Mouse (Mus musculus): ENCODE data around the gene Vkorc1. TPM values are rescaled to one million over a fixed set of nuclear protein-coding genes. Genes with fewer than 3 reads are reported as not detected.
A peak's percentile ranks its signal among the peaks of the same experiment; 100 is the strongest.

Vkorc1 gene
- polyA plus RNA-seq, 1 experiment from 2014 or later = 261 TPM

GRCm38 (mm10) chr7:127922451-127923275 is 27.2 kb upstream of the Vkorc1 start:
- no peak overlapping the region for H3K4me3 ChIP-seq (ENCODE audit: low read length)
- peaks cover 5% of the 10 kb centered on the region; the same call in 1 of the 2 replicates for H3K36me3 ChIP-seq (ENCODE audit: control insufficient read depth, insufficient read depth, low read length)
- H3K4me2 ChIP-seq (ENCODE audit: low read depth, low read length) = no peak overlapping the region
- peaks cover 26% of the 10 kb centered on the region for H3K4me1 ChIP-seq (ENCODE audit: control insufficient read depth, insufficient read depth, low read length)
- H3K27ac ChIP-seq (ENCODE audit: low read length) = peak overlapping the region; percentile 75
- H3K9ac ChIP-seq (ENCODE audit: low read depth, low read length) = no peak overlapping the region
- 66% methylated on average over 6 of the region's 6 CpGs for WGBS
- ATAC-seq = no peak
- H3K27me3 ChIP-seq (replicated peaks; ENCODE audit: control insufficient read depth, insufficient read depth, low read length) = no peaks in the 10 kb centered on the region
- no peaks in the 10 kb centered on the region for H3K9me3 ChIP-seq (ENCODE audit: control insufficient read depth, low read length)

GRCm38 (mm10) chr7:127921516-127921915 is 26.1 kb upstream of the Vkorc1 start:
- Histone ChIP-seq H3K27ac (ENCODE audit: low read length) (no peak overlapping the region), H3K9ac (ENCODE audit: low read depth, low read length) (no peak overlapping the region), H3K4me2 (ENCODE audit: low read depth, low read length) (no peak overlapping the region), H3K27me3 (replicated peaks; ENCODE audit: control insufficient read depth, insufficient read depth, low read length) (no peaks in the 10 kb centered on the region), H3K4me1 (ENCODE audit: control insufficient read depth, insufficient read depth, low read length) (peaks cover 22% of the 10 kb centered on the region), H3K4me3 (ENCODE audit: low read length) (no peak overlapping the region), H3K9me3 (ENCODE audit: control insufficient read depth, low read length) (no peaks in the 10 kb centered on the region), H3K36me3 (ENCODE audit: control insufficient read depth, insufficient read depth, low read length) (peaks cover 3% of the 10 kb centered on the region; the same call in 1 of the 2 replicates)
- ATAC-seq = no peak
- 62% methylated on average over 8 of the region's 8 CpGs for WGBS

- peaks cover 14% of the 10 kb centered on the region for H3K4me1 ChIP-seq (ENCODE audit: control insufficient read depth, insufficient read depth, low read length)
- H3K27ac ChIP-seq (ENCODE audit: low read length) = no peak overlapping the region
- ATAC-seq = no peak
- no peak overlapping the region for H3K9ac ChIP-seq (ENCODE audit: low read depth, low read length)
- H3K27me3 ChIP-seq (replicated peaks; ENCODE audit: control insufficient read depth, insufficient read depth, low read length) = no peaks in the 10 kb centered on the region
- H3K9me3 ChIP-seq (ENCODE audit: control insufficient read depth, low read length) = no peaks in the 10 kb centered on the region
- no peak overlapping the region for H3K4me3 ChIP-seq (ENCODE audit: low read length)
- H3K4me2 ChIP-seq (ENCODE audit: low read depth, low read length) = no peak overlapping the region
- WGBS = 79% methylated on average over 7 of the region's 7 CpGs
- no peaks in the 10 kb centered on the region; the same call in 1 of the 2 replicates for H3K36me3 ChIP-seq (ENCODE audit: control insufficient read depth, insufficient read depth, low read length)
Observed at GRCm38 (mm10) chr7:127919290-127919689, 23.9 kb upstream of the Vkorc1 start.

- no peaks in the 10 kb centered on the region; the same call in 1 of the 2 replicates for H3K36me3 ChIP-seq (ENCODE audit: control insufficient read depth, insufficient read depth, low read length)
- ATAC-seq = no peak
- WGBS = 55% methylated on average over 3 of the region's 3 CpGs
Observed at GRCm38 (mm10) chr7:127918203-127918602, 22.8 kb upstream of the Vkorc1 start.

GRCm38 (mm10) chr7:127915293-127915692 is 19.9 kb upstream of the Vkorc1 start:
- Histone ChIP-seq H3K4me1 (ENCODE audit: control insufficient read depth, insufficient read depth, low read length) (peaks cover 5% of the 10 kb centered on the region), H3K9ac (ENCODE audit: low read depth, low read length) (no peak overlapping the region), H3K36me3 (ENCODE audit: control insufficient read depth, insufficient read depth, low read length) (no peaks in the 10 kb centered on the region; the same call in 1 of the 2 replicates), H3K4me3 (ENCODE audit: low read length) (no peak overlapping the region), H3K9me3 (ENCODE audit: control insufficient read depth, low read length) (no peaks in the 10 kb centered on the region), H3K27ac (ENCODE audit: low read length) (no peak overlapping the region), H3K27me3 (replicated peaks; ENCODE audit: control insufficient read depth, insufficient read depth, low read length) (no peaks in the 10 kb centered on the region), H3K4me2 (ENCODE audit: low read depth, low read length) (no peak overlapping the region)
- WGBS = 88% methylated on average over 12 of the region's 12 CpGs
- no peak for ATAC-seq

More at GRCm38 (mm10) chr7:127918203-127918602, 22.8 kb upstream of the Vkorc1 start:
- Histone ChIP-seq H3K4me1 (ENCODE audit: control insufficient read depth, insufficient read depth, low read length) (peaks cover 6% of the 10 kb centered on the region), H3K4me3 (ENCODE audit: low read length) (no peak overlapping the region), H3K9me3 (ENCODE audit: control insufficient read depth, low read length) (no peaks in the 10 kb centered on the region), H3K9ac (ENCODE audit: low read depth, low read length) (no peak overlapping the region), H3K27ac (ENCODE audit: low read length) (no peak overlapping the region), H3K4me2 (ENCODE audit: low read depth, low read length) (no peak overlapping the region), H3K27me3 (replicated peaks; ENCODE audit: control insufficient read depth, insufficient read depth, low read length) (no peaks in the 10 kb centered on the region)

GRCm38 (mm10) chr7:127912938-127913337 is 17.5 kb upstream of the Vkorc1 start:
- Histone ChIP-seq H3K36me3 (ENCODE audit: control insufficient read depth, insufficient read depth, low read length) (peaks cover 11% of the 10 kb centered on the region), H3K4me2 (ENCODE audit: low read depth, low read length) (peak overlapping the region; percentile 51), H3K9me3 (ENCODE audit: control insufficient read depth, low read length) (no peaks in the 10 kb centered on the region), H3K4me3 (ENCODE audit: low read length) (peak overlapping the region; percentile 97), H3K4me1 (ENCODE audit: control insufficient read depth, insufficient read depth, low read length) (peaks cover 10% of the 10 kb centered on the region), H3K27me3 (replicated peaks; ENCODE audit: control insufficient read depth, insufficient read depth, low read length) (no peaks in the 10 kb centered on the region), H3K9ac (ENCODE audit: low read depth, low read length) (peak overlapping the region; percentile 91), H3K27ac (ENCODE audit: low read length) (peak overlapping the region; percentile 89; the same call in 1 of the 2 replicates)
- WGBS = 11% methylated on average over 4 of the region's 4 CpGs
- ATAC-seq = no peak

- H3K27ac ChIP-seq (ENCODE audit: low read length) = peak within 1 kb of the TSS; percentile 89
- no peaks in the 10 kb centered on the region for H3K27me3 ChIP-seq (replicated peaks; ENCODE audit: control insufficient read depth, insufficient read depth, low read length)
- no peaks in the 10 kb centered on the region for H3K9me3 ChIP-seq (ENCODE audit: control insufficient read depth, low read length)
- H3K4me2 ChIP-seq (ENCODE audit: low read depth, low read length) = peak within 1 kb of the TSS; percentile 51
- peaks cover 15% of the 10 kb centered on the region for H3K36me3 ChIP-seq (ENCODE audit: control insufficient read depth, insufficient read depth, low read length)
- WGBS = 1% methylated on average over 40 of the region's 40 CpGs
- peak within 1 kb of the TSS; percentile 97 for H3K4me3 ChIP-seq (ENCODE audit: low read length)
- peaks cover 10% of the 10 kb centered on the region for H3K4me1 ChIP-seq (ENCODE audit: control insufficient read depth, insufficient read depth, low read length)
- ATAC-seq = peak; percentile 98
- H3K9ac ChIP-seq (ENCODE audit: low read depth, low read length) = peak within 1 kb of the TSS; percentile 91
Observed at GRCm38 (mm10) chr7:127912190-127912871, 16.9 kb upstream of the Vkorc1 start, which contains the start of gene Kat8. TSS of gene Kat8 (plus strand) at chr7:127912516.

GRCm38 (mm10) chr7:127908656-127909055 is 13.2 kb upstream of the Vkorc1 start:
- WGBS = 91% methylated on average over 4 of the region's 4 CpGs
- Histone ChIP-seq H3K9ac (ENCODE audit: low read depth, low read length) (peak overlapping the region; percentile 32; the same call in 1 of the 2 replicates), H3K27me3 (replicated peaks; ENCODE audit: control insufficient read depth, insufficient read depth, low read length) (no peaks in the 10 kb centered on the region), H3K9me3 (ENCODE audit: control insufficient read depth, low read length) (no peaks in the 10 kb centered on the region), H3K4me2 (ENCODE audit: low read depth, low read length) (no peak overlapping the region), H3K4me3 (ENCODE audit: low read length) (no peak overlapping the region), H3K27ac (ENCODE audit: low read length) (no peak overlapping the region), H3K36me3 (ENCODE audit: control insufficient read depth, insufficient read depth, low read length) (peaks cover 27% of the 10 kb centered on the region), H3K4me1 (ENCODE audit: control insufficient read depth, insufficient read depth, low read length) (peaks cover 21% of the 10 kb centered on the region)
- no peak for ATAC-seq

GRCm38 (mm10) chr7:127907939-127908338 is 12.5 kb upstream of the Vkorc1 start:
- H3K9me3 ChIP-seq (ENCODE audit: control insufficient read depth, low read length) = no peaks in the 10 kb centered on the region
- 94% methylated on average over 12 of the region's 12 CpGs for WGBS
- peaks cover 27% of the 10 kb centered on the region for H3K36me3 ChIP-seq (ENCODE audit: control insufficient read depth, insufficient read depth, low read length)
- no peak overlapping the region for H3K4me2 ChIP-seq (ENCODE audit: low read depth, low read length)
- H3K4me3 ChIP-seq (ENCODE audit: low read length) = no peak overlapping the region
- peaks cover 18% of the 10 kb centered on the region for H3K4me1 ChIP-seq (ENCODE audit: control insufficient read depth, insufficient read depth, low read length)
- H3K9ac ChIP-seq (ENCODE audit: low read depth, low read length) = no peak overlapping the region
- no peak for ATAC-seq
- no peak overlapping the region for H3K27ac ChIP-seq (ENCODE audit: low read length)
- no peaks in the 10 kb centered on the region for H3K27me3 ChIP-seq (replicated peaks; ENCODE audit: control insufficient read depth, insufficient read depth, low read length)
